Mouse (Mus musculus): ENCODE results near the gene Elfn2. TPM values are rescaled to one million over a fixed set of nuclear protein-coding genes. Genes with fewer than 3 reads are reported as not detected.

The Elfn2 gene
- polyA plus RNA-seq, 1 experiment from 2014 or later, result 3.7 TPM

DNA sequence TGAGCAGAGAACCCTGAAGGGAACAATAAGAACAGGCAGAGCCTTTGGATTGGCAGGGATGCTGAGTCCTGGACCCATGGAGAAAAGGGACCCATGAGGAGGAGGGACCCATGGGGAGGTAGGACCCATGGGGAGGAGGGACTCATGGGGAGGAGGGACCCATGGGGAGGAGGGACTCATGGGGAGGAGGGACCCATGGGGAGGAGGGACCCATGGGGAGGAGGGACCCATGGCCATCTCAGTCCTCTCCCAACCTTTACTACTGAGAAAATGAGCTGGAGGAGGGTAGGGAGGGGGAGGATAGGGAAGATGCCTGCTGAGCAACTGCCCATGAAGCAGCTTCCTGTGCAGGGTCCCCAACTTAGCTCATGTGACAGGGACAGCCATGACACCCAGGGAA, 34.4 kb upstream of the Elfn2 start:
- H3K36me3 ChIP-seq (ENCODE audit: control insufficient read depth, insufficient read depth, low read length), result peaks cover 19% of the 10 kb centered on the region

DNA sequence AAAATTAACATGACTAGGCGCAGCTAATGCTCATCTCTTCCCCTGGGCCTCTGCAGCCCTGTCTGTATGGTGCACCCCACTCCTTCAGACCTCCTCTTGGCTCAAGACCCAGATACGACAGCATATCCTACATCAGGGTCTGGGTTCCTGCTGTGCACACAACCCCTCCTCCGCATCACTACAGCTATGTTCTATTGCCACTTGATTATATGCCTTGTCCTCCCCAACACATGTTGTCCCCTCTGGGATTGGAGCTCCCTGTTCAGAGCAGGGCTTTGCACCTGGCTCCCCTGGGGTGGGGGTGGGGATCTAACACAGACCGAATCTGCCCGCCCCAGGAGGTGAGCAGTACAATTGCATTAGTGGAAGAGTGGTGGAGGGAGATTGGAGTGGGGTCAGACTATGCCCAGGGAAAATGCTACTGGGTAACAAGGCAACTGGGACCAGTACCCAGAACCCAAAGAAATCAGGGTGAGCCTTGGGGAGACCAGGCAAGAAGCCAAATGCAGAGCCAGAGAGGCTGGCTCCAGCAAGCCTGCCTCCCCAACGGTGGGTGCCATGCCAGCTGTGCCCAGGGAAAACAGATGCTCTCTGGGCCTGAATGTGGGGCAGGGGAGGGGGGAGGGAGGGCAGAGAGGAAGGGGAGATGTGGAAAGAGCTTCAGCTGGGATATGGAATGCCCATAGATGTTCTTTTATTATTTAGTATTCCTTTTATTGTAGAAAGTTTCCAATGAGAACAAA, 32.2 kb upstream of the Elfn2 start:
- no peak overlapping the region for H3K9ac ChIP-seq (ENCODE audit: low read length)
- no peak overlapping the region for H3K4me3 ChIP-seq (ENCODE audit: low read depth, low read length)
- no peaks in the 10 kb centered on the region for H3K27me3 ChIP-seq (replicated peaks; ENCODE audit: control insufficient read depth, insufficient read depth, low read length)
- no peak overlapping the region for H3K4me2 ChIP-seq (ENCODE audit: low read length)
- H3K4me1 ChIP-seq (ENCODE audit: control insufficient read depth, insufficient read depth, low read length), result peaks cover 11% of the 10 kb centered on the region; the same call in 1 of the 2 replicates
- peak overlapping the region; percentile 63; the same call in 1 of the 2 replicates for H3K27ac ChIP-seq (ENCODE audit: low read depth, low read length)
- WGBS, result 43% methylated on average over 6 of the region's 6 CpGs
- H3K9me3 ChIP-seq (replicated peaks; ENCODE audit: control insufficient read depth, low read length), result no peaks in the 10 kb centered on the region
- no peaks in the 10 kb centered on the region for H3K36me3 ChIP-seq (ENCODE audit: control insufficient read depth, insufficient read depth, low read length)
- DNase-seq (ENCODE audit: low spot score), result peak; percentile 59
- peak; percentile 59 for ATAC-seq

More for the DNA sequence above, 34.4 kb upstream of the Elfn2 start:
- Histone ChIP-seq H3K9me3 (replicated peaks; ENCODE audit: control insufficient read depth, low read length) (no peaks in the 10 kb centered on the region), H3K27me3 (replicated peaks; ENCODE audit: control insufficient read depth, insufficient read depth, low read length) (no peaks in the 10 kb centered on the region), H3K4me2 (ENCODE audit: low read length) (no peak overlapping the region), H3K27ac (ENCODE audit: low read depth, low read length) (no peak overlapping the region), H3K9ac (ENCODE audit: low read length) (no peak overlapping the region), H3K4me3 (ENCODE audit: low read depth, low read length) (no peak overlapping the region), H3K4me1 (ENCODE audit: control insufficient read depth, insufficient read depth, low read length) (peaks cover 11% of the 10 kb centered on the region; the same call in 1 of the 2 replicates)
- ATAC-seq (no peak), DNase-seq (ENCODE audit: low spot score) (no peak)

DNA sequence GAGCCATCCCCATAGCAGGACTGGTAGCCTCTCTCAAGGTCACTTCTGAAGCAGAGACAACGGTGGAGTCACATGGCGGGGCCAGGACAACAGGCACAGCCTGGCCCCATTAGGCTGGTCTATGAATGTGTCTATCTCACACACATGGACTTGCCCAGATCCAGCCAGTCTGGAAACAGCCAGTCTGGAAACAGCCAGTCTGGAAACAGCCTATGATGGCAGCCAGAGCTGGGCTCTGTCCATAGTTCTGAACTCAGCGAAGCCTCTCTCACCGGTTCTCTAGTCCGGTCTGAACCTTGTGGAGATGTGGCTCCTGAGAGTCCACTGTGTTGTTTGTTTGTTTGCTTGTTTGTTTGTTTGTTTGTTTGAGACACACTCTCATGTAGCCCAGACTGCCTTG, 31.3 kb upstream of the Elfn2 start:
- Histone ChIP-seq H3K4me1 (ENCODE audit: control insufficient read depth, insufficient read depth, low read length) (peaks cover 11% of the 10 kb centered on the region; the same call in 1 of the 2 replicates), H3K27me3 (replicated peaks; ENCODE audit: control insufficient read depth, insufficient read depth, low read length) (no peaks in the 10 kb centered on the region), H3K27ac (ENCODE audit: low read depth, low read length) (0 out of 2 replicates have a peak overlapping the region, but pooled peaks have one; percentile 63), H3K36me3 (ENCODE audit: control insufficient read depth, insufficient read depth, low read length) (no peaks in the 10 kb centered on the region), H3K9ac (ENCODE audit: low read length) (no peak overlapping the region), H3K9me3 (replicated peaks; ENCODE audit: control insufficient read depth, low read length) (no peaks in the 10 kb centered on the region), H3K4me2 (ENCODE audit: low read length) (no peak overlapping the region), H3K4me3 (ENCODE audit: low read depth, low read length) (no peak overlapping the region)
- no peak for ATAC-seq
- DNase-seq (ENCODE audit: low spot score), result no peak
- 65% methylated on average over 5 of the region's 5 CpGs for WGBS

DNA sequence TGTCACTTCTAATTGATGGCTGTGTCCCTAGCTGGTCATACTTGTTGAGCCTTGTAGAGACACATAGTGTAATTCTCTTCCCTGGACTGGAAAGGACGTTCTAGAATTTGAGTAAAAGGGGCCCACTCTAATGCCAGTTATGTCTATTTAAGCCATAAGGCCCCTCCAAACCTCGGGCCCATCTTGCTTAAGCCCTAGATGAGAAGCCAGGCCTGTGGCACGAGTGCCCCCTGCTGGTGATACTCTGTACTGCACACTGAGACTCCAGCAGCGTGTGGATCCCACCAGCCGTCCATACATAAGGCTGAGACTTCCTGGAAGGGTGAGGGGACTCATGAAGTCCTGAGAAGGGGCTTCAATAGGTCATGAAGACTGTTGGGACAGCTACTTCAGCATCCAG, 25.6 kb upstream of the Elfn2 start:
- 3% methylated on average over 5 of the region's 5 CpGs for WGBS
- Histone ChIP-seq H3K27me3 (replicated peaks; ENCODE audit: control insufficient read depth, insufficient read depth, low read length) (no peaks in the 10 kb centered on the region), H3K4me2 (ENCODE audit: low read length) (no peak overlapping the region), H3K36me3 (ENCODE audit: control insufficient read depth, insufficient read depth, low read length) (no peaks in the 10 kb centered on the region), H3K4me1 (ENCODE audit: control insufficient read depth, insufficient read depth, low read length) (peaks cover 2% of the 10 kb centered on the region; the same call in 1 of the 2 replicates), H3K27ac (ENCODE audit: low read depth, low read length) (no peak overlapping the region), H3K9ac (ENCODE audit: low read length) (no peak overlapping the region), H3K4me3 (ENCODE audit: low read depth, low read length) (no peak overlapping the region), H3K9me3 (replicated peaks; ENCODE audit: control insufficient read depth, low read length) (no peaks in the 10 kb centered on the region)
- DNase-seq (ENCODE audit: low spot score), result peak; percentile 91
- ATAC-seq, result peak; percentile 79

DNA sequence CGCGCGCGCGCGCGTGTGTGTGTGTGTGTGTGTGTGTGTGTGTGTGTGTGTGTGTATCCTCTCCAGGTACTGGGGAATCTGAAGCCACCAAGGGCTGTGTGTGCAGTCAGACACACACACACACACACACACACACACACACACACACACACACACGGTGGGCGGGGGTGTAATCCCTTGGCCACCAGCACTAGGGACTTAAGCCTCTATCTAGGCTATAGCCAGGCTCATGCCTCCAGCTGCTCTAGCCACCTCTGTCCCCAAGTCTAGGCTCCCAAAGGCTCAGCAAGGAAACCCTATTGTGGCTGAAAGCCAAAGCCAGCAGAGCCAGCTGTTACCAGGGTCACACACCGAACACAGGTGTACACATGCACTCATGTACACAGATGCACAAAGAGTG, 24.3 kb upstream of the Elfn2 start:
- H3K27ac ChIP-seq (ENCODE audit: low read depth, low read length), result 0 out of 2 replicates have a peak overlapping the region, but pooled peaks have one; percentile 2

DNA sequence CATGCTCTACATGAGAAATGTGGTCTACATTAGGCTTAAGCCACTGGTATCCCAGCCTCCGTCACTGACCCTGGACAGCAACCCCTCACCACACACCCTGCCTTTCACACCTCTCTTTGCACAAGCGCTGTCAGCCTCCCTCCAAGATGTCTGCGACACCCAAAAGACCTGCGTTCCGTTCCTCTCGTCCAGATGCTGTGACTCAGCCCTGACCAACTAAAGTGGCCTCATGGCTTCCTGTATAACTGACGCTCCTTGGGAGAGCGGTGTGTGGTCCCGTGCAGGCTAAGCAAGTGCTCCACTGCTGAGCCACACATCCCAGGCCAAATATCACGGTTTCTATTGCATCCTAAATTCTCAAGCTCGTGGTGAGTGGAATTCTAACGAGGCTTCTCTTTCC, 22.1 kb upstream of the Elfn2 start:
- Histone ChIP-seq H3K36me3 (ENCODE audit: control insufficient read depth, insufficient read depth, low read length) (no peaks in the 10 kb centered on the region), H3K27ac (ENCODE audit: low read depth, low read length) (no peak overlapping the region), H3K4me2 (ENCODE audit: low read length) (no peak overlapping the region), H3K4me1 (ENCODE audit: control insufficient read depth, insufficient read depth, low read length) (peaks cover 20% of the 10 kb centered on the region), H3K9ac (ENCODE audit: low read length) (no peak overlapping the region), H3K9me3 (replicated peaks; ENCODE audit: control insufficient read depth, low read length) (no peaks in the 10 kb centered on the region), H3K27me3 (replicated peaks; ENCODE audit: control insufficient read depth, insufficient read depth, low read length) (no peaks in the 10 kb centered on the region), H3K4me3 (ENCODE audit: low read depth, low read length) (no peak overlapping the region)
- DNase-seq (ENCODE audit: low spot score), result no peak
- no peak for ATAC-seq
- WGBS, result 75% methylated on average over 12 of the region's 12 CpGs

More for the DNA sequence above, 24.3 kb upstream of the Elfn2 start:
- Histone ChIP-seq H3K27me3 (replicated peaks; ENCODE audit: control insufficient read depth, insufficient read depth, low read length) (no peaks in the 10 kb centered on the region), H3K36me3 (ENCODE audit: control insufficient read depth, insufficient read depth, low read length) (no peaks in the 10 kb centered on the region), H3K4me3 (ENCODE audit: low read depth, low read length) (no peak overlapping the region), H3K9ac (ENCODE audit: low read length) (no peak overlapping the region), H3K4me2 (ENCODE audit: low read length) (no peak overlapping the region), H3K9me3 (replicated peaks; ENCODE audit: control insufficient read depth, low read length) (no peaks in the 10 kb centered on the region), H3K4me1 (ENCODE audit: control insufficient read depth, insufficient read depth, low read length) (peaks cover 2% of the 10 kb centered on the region; the same call in 1 of the 2 replicates)
- ATAC-seq, result no peak
- WGBS, result 85% methylated on average over 8 of the region's 10 CpGs
- no peak for DNase-seq (ENCODE audit: low spot score)

DNA sequence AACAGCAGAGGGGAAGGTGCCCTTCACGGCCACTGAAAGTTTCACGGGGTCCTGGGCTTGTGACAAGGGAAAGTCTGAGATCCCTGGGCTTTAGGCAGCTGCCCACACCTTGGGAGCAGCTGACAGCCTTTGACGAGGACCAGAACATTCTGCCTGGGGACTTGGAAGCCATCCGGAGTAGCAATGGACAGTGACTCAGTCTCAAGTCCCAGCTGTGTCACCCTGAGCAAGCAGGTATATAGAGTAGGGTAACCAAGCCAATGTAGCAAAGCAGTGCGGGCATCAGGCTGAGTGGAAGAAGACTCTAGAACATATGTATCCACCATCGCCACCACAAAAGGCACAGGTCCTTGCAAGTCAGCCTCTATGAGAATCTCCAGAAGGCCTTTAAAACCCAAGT, 18.6 kb upstream of the Elfn2 start:
- ATAC-seq (no peak), DNase-seq (ENCODE audit: low spot score) (no peak)
- WGBS, result 72% methylated on average over 6 of the region's 6 CpGs
- peak overlapping the region; percentile 37; the same call in 1 of the 2 replicates for H3K9ac ChIP-seq (ENCODE audit: low read length)
- H3K4me2 ChIP-seq (ENCODE audit: low read length), result no peak overlapping the region
- H3K27me3 ChIP-seq (replicated peaks; ENCODE audit: control insufficient read depth, insufficient read depth, low read length), result no peaks in the 10 kb centered on the region
- H3K36me3 ChIP-seq (ENCODE audit: control insufficient read depth, insufficient read depth, low read length), result no peaks in the 10 kb centered on the region
- no peaks in the 10 kb centered on the region for H3K9me3 ChIP-seq (replicated peaks; ENCODE audit: control insufficient read depth, low read length)
- H3K4me1 ChIP-seq (ENCODE audit: control insufficient read depth, insufficient read depth, low read length), result peaks cover 26% of the 10 kb centered on the region
- H3K27ac ChIP-seq (ENCODE audit: low read depth, low read length), result peak overlapping the region; percentile 95
- no peak overlapping the region for H3K4me3 ChIP-seq (ENCODE audit: low read depth, low read length)

DNA sequence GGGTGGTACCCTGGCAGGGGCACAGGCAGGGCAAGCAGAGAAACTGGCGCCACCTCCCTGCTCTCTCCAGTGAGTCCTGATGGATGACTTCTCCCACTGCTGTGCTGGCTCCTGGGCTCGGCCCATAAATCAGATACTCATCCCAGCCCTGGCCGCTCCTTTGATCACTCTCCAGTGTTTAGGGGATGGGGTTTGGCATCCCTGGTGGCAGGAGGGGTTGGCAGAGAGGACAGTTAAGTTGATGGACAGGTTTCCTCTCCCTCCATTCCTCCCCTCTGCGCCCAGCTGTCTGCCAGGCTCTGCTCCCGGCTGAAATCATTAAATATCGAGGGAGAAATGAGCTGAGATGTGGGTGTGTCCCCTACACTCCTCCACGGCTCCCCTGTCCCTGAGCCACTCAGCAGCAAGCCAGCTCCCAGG, 18.1 kb upstream of the Elfn2 start:
- no peaks in the 10 kb centered on the region for H3K9me3 ChIP-seq (replicated peaks; ENCODE audit: control insufficient read depth, low read length)
- peak overlapping the region; percentile 1; the same call in 1 of the 2 replicates for H3K4me2 ChIP-seq (ENCODE audit: low read length)
- peak overlapping the region; percentile 37; the same call in 1 of the 2 replicates for H3K9ac ChIP-seq (ENCODE audit: low read length)
- DNase-seq (ENCODE audit: low spot score) (peak; percentile 72), ATAC-seq (peak; percentile 42)
- no peaks in the 10 kb centered on the region for H3K36me3 ChIP-seq (ENCODE audit: control insufficient read depth, insufficient read depth, low read length)
- H3K27me3 ChIP-seq (replicated peaks; ENCODE audit: control insufficient read depth, insufficient read depth, low read length), result no peaks in the 10 kb centered on the region
- 35% methylated on average over 7 of the region's 7 CpGs for WGBS
- H3K4me3 ChIP-seq (ENCODE audit: low read depth, low read length), result no peak overlapping the region
- peaks cover 26% of the 10 kb centered on the region for H3K4me1 ChIP-seq (ENCODE audit: control insufficient read depth, insufficient read depth, low read length)
- H3K27ac ChIP-seq (ENCODE audit: low read depth, low read length), result peak overlapping the region; percentile 95

DNA sequence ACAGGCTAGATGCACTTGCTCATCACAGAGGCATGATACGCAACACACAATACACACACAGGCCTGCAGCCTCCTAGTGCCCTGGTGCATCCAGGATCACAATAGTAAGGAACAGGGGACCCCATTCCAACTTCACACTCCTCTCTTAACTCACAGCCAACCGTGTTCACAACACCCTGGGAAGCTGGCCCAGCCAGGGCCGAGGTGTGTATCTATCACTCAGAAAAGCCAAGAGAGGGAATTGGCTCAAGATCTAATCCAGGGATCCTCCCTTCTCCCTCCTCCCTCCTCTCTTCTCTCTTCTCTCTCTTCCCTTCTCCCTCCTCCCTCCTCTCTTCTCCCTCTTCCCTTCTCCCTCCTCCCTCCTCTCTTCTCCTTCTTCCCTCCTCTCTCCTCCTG, 17.6 kb upstream of the Elfn2 start:
- no peaks in the 10 kb centered on the region for H3K9me3 ChIP-seq (replicated peaks; ENCODE audit: control insufficient read depth, low read length)
- WGBS, result 37% methylated on average over 3 of the region's 3 CpGs
- peak overlapping the region; percentile 95 for H3K27ac ChIP-seq (ENCODE audit: low read depth, low read length)
- peak; percentile 56 for ATAC-seq
- peaks cover 26% of the 10 kb centered on the region for H3K4me1 ChIP-seq (ENCODE audit: control insufficient read depth, insufficient read depth, low read length)
- no peaks in the 10 kb centered on the region for H3K27me3 ChIP-seq (replicated peaks; ENCODE audit: control insufficient read depth, insufficient read depth, low read length)
- H3K4me3 ChIP-seq (ENCODE audit: low read depth, low read length), result no peak overlapping the region
- H3K9ac ChIP-seq (ENCODE audit: low read length), result peak overlapping the region; percentile 52; the same call in 1 of the 2 replicates
- H3K4me2 ChIP-seq (ENCODE audit: low read length), result peak overlapping the region; percentile 40
- DNase-seq (ENCODE audit: low spot score), result peak; percentile 75
- H3K36me3 ChIP-seq (ENCODE audit: control insufficient read depth, insufficient read depth, low read length), result no peaks in the 10 kb centered on the region

Data from forebrain, embryonic 14.5 days (tissue).